Mouse (Mus musculus) embryonic stem cell, embryonic (primary cell): Measurements from ENCODE around the gene Gm20388.

Experiments used
- CTCF ChIA-PET, 4 experiments: fragments of 300-600 bp in 2 of 4; fragments of 350-600 bp in 2 of 4; sonication (Branson Sonifier 250); formaldehyde crosslinking; loops; one replicate each; lab custom pipeline; 2022; ENCODE audit warnings: inconsistent platforms in 2 of 4; lab: Charles Lee
- POLR2A ChIA-PET, 4 experiments: fragments of 300-600 bp in 2 of 4; fragments of 350-600 bp in 2 of 4; sonication (Branson Sonifier 250); formaldehyde crosslinking; loops; one replicate each; lab custom pipeline; 2022; ENCODE audit warnings: antibody characterized with exemption in 4 of 4, inconsistent platforms in 1 of 4; lab: Charles Lee

Gene Gm20388

GRCm38 (mm10) chr8:121589205-121589726, 1678.6 kb downstream of the Gm20388 start:
- ChIA-PET POLR2A (interaction anchor here in 3 of 4 experiments (0.6 to 12.3 kb wide), 24 partner anchors 8 to 836 kb away, joined by 3 to 234 read pairs (median 8); partner anchors contain the start of genes Fbxo31 (in 3 of the 3) and Zcchc14 (in 1 of the 3)), CTCF (interaction anchor here in 3 of 4 experiments (0.6 to 3.3 kb wide), 5 partner anchors 10 to 1055 kb away, joined by 3 to 44 read pairs (median 21); partner anchors contain the start of gene Fbxo31 (in 2 of the 3))

- POLR2A ChIA-PET: interaction anchor here (0.5 to 12.3 kb wide), 85 partner anchors 8 to 933 kb away, joined by 3 to 234 read pairs (median 4); partner anchors contain the start of genes Fbxo31 (in 4 of the 4), Zcchc14 (in 3 of the 4), 1700018B08Rik (in 1 of the 4) and Slc7a5 (in 1 of the 4)
- CTCF ChIA-PET: interaction anchor here (0.5 to 3.3 kb wide), 35 partner anchors 9 to 1833 kb away, joined by 3 to 44 read pairs (median 4); partner anchors contain the start of genes Fbxo31 (in 2 of the 4), Def8 (in 1 of the 4) and Zcchc14 (in 1 of the 4)
These were observed 1679.8 kb downstream of the Gm20388 start, which contains the start of gene Map1lc3b for GRCm38 (mm10) chr8:121590203-121591177. Map1lc3b (plus strand) TSS chr8:121590361.

- CTCF ChIA-PET: interaction anchor here (0.5 to 3.3 kb wide), 31 partner anchors 8 to 1832 kb away, joined by 3 to 44 read pairs (median 4); partner anchors contain the start of genes Fbxo31 (in 2 of the 4), Def8 (in 1 of the 4) and Zcchc14 (in 1 of the 4)
- POLR2A ChIA-PET: interaction anchor here (0.6 to 12.3 kb wide), 68 partner anchors 8 to 920 kb away, joined by 3 to 234 read pairs (median 4); partner anchors contain the start of genes Fbxo31 (in 4 of the 4), Zcchc14 (in 3 of the 4), 1700018B08Rik (in 1 of the 4) and Slc7a5 (in 1 of the 4)
These were observed 1680.8 kb downstream of the Gm20388 start for GRCm38 (mm10) chr8:121591178-121592066.

GRCm38 (mm10) chr8:121593293-121593692, 1682.7 kb downstream of the Gm20388 start:
- ChIA-PET POLR2A (interaction anchor here in 3 of 4 experiments (0.6 to 12.3 kb wide), 13 partner anchors 9 to 1706 kb away, joined by 3 to 234 read pairs (median 4); partner anchors contain the start of gene Fbxo31 (in 2 of the 3)), CTCF (interaction anchor here in 3 of 4 experiments (0.6 to 3.1 kb wide), 8 partner anchors 9 to 1314 kb away, joined by 3 to 10 read pairs (median 4); no protein-coding TSS in a partner anchor)

GRCm38 (mm10) chr8:121593983-121594382, 1683.3 kb downstream of the Gm20388 start:
- ChIA-PET CTCF (interaction anchor here in 3 of 4 experiments (0.6 to 3.1 kb wide), 7 partner anchors 9 to 1313 kb away, joined by 3 to 10 read pairs (median 5); no protein-coding TSS in a partner anchor), POLR2A (interaction anchor here in 3 of 4 experiments (0.5 to 12.3 kb wide), 13 partner anchors 9 to 423 kb away, joined by 3 to 234 read pairs (median 4); partner anchors contain the start of gene Fbxo31 (in 2 of the 3))

GRCm38 (mm10) chr8:121597492-121597891, 1686.9 kb downstream of the Gm20388 start:
- CTCF ChIA-PET: interaction anchor here (0.5 to 2.1 kb wide), 8 partner anchors 10 to 65 kb away, joined by 3 to 10 read pairs (median 4); no protein-coding TSS in a partner anchor
- POLR2A ChIA-PET: interaction anchor here in 3 of 4 experiments (0.5 to 12.3 kb wide), 11 partner anchors 8 to 56 kb away, joined by 3 to 167 read pairs (median 5); partner anchors contain the start of gene Fbxo31 (in 3 of the 3)

GRCm38 (mm10) chr8:121598190-121598589, 1687.5 kb downstream of the Gm20388 start:
- CTCF ChIA-PET: interaction anchor here in 3 of 4 experiments (0.6 to 2.1 kb wide), 7 partner anchors 9 to 60 kb away, joined by 3 to 10 read pairs (median 5); no protein-coding TSS in a partner anchor
- POLR2A ChIA-PET: interaction anchor here in 3 of 4 experiments (0.8 to 12.3 kb wide), 11 partner anchors 10 to 56 kb away, joined by 3 to 167 read pairs (median 5); partner anchors contain the start of gene Fbxo31 (in 3 of the 3)

GRCm38 (mm10) chr8:121598892-121599291, 1688.3 kb downstream of the Gm20388 start:
- ChIA-PET POLR2A (interaction anchor here in 2 of 4 experiments (0.9 to 12.3 kb wide), 7 partner anchors 8 to 55 kb away, joined by 3 to 167 read pairs (median 6); partner anchors contain the start of genes Map1lc3b (in 2 of the 2) and Fbxo31 (in 1 of the 2)), CTCF (interaction anchor here in 3 of 4 experiments (0.7 to 2.1 kb wide), 9 partner anchors 8 to 66 kb away, joined by 3 to 10 read pairs (median 4); partner anchors contain the start of gene Fbxo31 (in 1 of the 3))

- ChIA-PET CTCF (interaction anchor here in 3 of 4 experiments (0.6 to 1.6 kb wide), 12 partner anchors 8 to 372 kb away, joined by 3 to 10 read pairs (median 3); partner anchors contain the start of gene Fbxo31 (in 1 of the 3)), POLR2A (interaction anchor here in 3 of 4 experiments (0.6 to 1.8 kb wide), 7 partner anchors 8 to 51 kb away, joined by 3 to 13 read pairs (median 4); partner anchors contain the start of genes Map1lc3b (in 2 of the 3) and Fbxo31 (in 1 of the 3))
These were observed 1689.2 kb downstream of the Gm20388 start for GRCm38 (mm10) chr8:121599842-121600241.

GRCm38 (mm10) chr8:121602411-121602810, 1691.8 kb downstream of the Gm20388 start:
- ChIA-PET POLR2A (interaction anchor here (0.5 to 1.8 kb wide), 23 partner anchors 8 to 249 kb away, joined by 3 to 23 read pairs (median 3); partner anchors contain the start of gene Map1lc3b (in 3 of the 4)), CTCF (interaction anchor here (0.5 to 4.3 kb wide), 89 partner anchors 8 to 1045 kb away, joined by 3 to 44 read pairs (median 4); partner anchors contain the start of genes Map1lc3b (in 3 of the 4), Fbxo31 (in 2 of the 4), Klhdc4 (in 1 of the 4) and Mthfsd (in 1 of the 4))

- POLR2A ChIA-PET: interaction anchor here (0.5 to 1.8 kb wide), 22 partner anchors 9 to 248 kb away, joined by 3 to 23 read pairs (median 4); partner anchors contain the start of gene Map1lc3b (in 3 of the 4)
These were observed 1692.2 kb downstream of the Gm20388 start for GRCm38 (mm10) chr8:121602860-121603259.

GRCm38 (mm10) chr8:121603801-121604200, 1693.2 kb downstream of the Gm20388 start:
- POLR2A ChIA-PET: interaction anchor here in 3 of 4 experiments (1.0 to 3.1 kb wide), 5 partner anchors 12 to 51 kb away, joined by 3 to 21 read pairs (median 6); partner anchors contain the start of gene Map1lc3b (in 2 of the 3)
- CTCF ChIA-PET: interaction anchor here (0.6 to 4.3 kb wide), 13 partner anchors 11 to 1008 kb away, joined by 3 to 44 read pairs (median 4); partner anchors contain the start of gene Map1lc3b (in 1 of the 4)

More at GRCm38 (mm10) chr8:121602860-121603259, 1692.2 kb downstream of the Gm20388 start:
- CTCF ChIA-PET: interaction anchor here (0.5 to 4.3 kb wide), 90 partner anchors 8 to 499 kb away, joined by 3 to 44 read pairs (median 4); partner anchors contain the start of genes Map1lc3b (in 3 of the 4), Fbxo31 (in 2 of the 4), Zcchc14 (in 2 of the 4) and Klhdc4 (in 1 of the 4)

GRCm38 (mm10) chr8:121607661-121608060, 1697.0 kb downstream of the Gm20388 start:
- POLR2A ChIA-PET: interaction anchor here (0.6 to 2.9 kb wide), 20 partner anchors 8 to 222 kb away, joined by 3 to 14 read pairs (median 4); partner anchors contain the start of genes Map1lc3b (in 3 of the 4), Fbxo31 (in 2 of the 4) and Zcchc14 (in 1 of the 4)
- CTCF ChIA-PET: interaction anchor here (0.5 to 2.4 kb wide), 65 partner anchors 8 to 1319 kb away, joined by 3 to 21 read pairs (median 3); partner anchors contain the start of genes Zcchc14 (in 2 of the 4), 1700018B08Rik (in 1 of the 4), Fbxo31 (in 1 of the 4) and Map1lc3b (in 1 of the 4)

GRCm38 (mm10) chr8:121609251-121609650, 1698.6 kb downstream of the Gm20388 start:
- POLR2A ChIA-PET: interaction anchor here in 1 of 4 experiments (1.1 to 2.9 kb wide), 3 partner anchors 10 to 59 kb away, joined by 3 to 12 read pairs (median 4); partner anchors contain the start of gene Map1lc3b
- CTCF ChIA-PET: interaction anchor here (0.6 to 2.2 kb wide), 9 partner anchors 10 to 178 kb away, joined by 3 to 13 read pairs (median 4); partner anchors contain the start of gene 1700018B08Rik (in 1 of the 4)
